Mouse (Mus musculus) brain, embryonic 14.5 days (tissue): Measurements from ENCODE around the gene Grin2d. TPM values are rescaled to one million over a fixed set of nuclear protein-coding genes. Genes with fewer than 3 reads are reported as not detected.
A peak's percentile ranks its signal among the peaks of the same experiment; 100 is the strongest.

ENCODE experiments used
- DNase-seq: peaks from one replicate; pipeline ENCODE4 v3.0.0-alpha.2; 2011; ENCODE audit warnings: low read depth
- CTCF ChIP-seq: fragments of 200-500 bp; IDR thresholded peaks from 2 replicates; pipeline ENCODE4 v1.5.1; 2012; ENCODE audit warnings: inconsistent platforms, mild to moderate bottlenecking, moderate library complexity, borderline replicate concordance; ENCODE audit not compliant: insufficient read depth, insufficient read length; ENCODE audit errors: extremely low read depth
- POLR2A ChIP-seq: fragments of 200-500 bp; IDR thresholded peaks from 2 replicates; pipeline ENCODE4 v1.6.1; 2012; ENCODE audit warnings: mild to moderate bottlenecking, inconsistent platforms, borderline replicate concordance; ENCODE audit not compliant: poor library complexity, insufficient read depth, insufficient read length, severe bottlenecking; ENCODE audit errors: extremely low read depth
- polyA plus RNA-seq: library from polyadenylated mRNA; depleted of rRNA; stranded (reverse); fragments of >200 nt; gene quantifications from 2 replicates; pipeline ENCODE4 v1.2.3, GENCODE M21; 2012

The Grin2d gene
- polyA plus RNA-seq, 1 experiment = 31.1 TPM

DNA sequence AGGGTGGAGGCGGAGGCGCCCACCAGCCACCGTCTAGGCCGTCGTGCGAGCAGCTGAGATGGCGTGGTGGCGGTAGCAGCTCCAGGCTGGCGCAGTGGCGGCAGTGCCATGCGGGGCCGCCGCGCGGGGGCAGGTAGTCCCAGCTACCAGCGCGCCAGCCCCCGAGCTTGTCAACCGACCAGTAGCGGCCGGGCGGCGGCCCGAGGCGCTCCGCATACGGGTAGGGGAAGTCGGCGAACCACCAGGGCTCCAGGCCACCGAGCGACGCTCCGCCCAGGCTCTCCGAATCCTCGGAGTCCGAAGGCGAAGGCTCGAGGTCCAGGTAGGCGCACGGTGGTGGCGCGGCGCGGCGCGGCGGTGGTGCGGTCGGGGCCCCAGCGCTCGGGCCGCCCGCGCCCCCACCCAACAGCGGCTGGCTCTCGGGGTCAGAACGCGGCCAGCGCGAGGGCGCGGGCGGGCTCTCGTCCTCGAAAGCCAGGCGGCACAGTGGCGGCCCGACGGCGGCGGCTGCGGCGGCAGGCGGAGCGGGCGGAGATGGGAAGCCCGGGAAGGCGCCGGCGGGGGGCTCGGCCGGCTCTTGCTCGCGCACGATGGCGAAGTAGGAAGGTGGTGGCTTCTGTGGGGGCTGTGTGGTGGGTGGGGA lies 44.9 kb downstream of the Grin2d start:
- peak; percentile 11 for DNase-seq
- TF ChIP-seq POLR2A (no peak), CTCF (no peak)

- no peak for DNase-seq
- no peak for TF ChIP-seq CTCF
- TF ChIP-seq POLR2A = no peak
Observed at GRCm38 (mm10) chr7:45832428-45832827, 45.8 kb downstream of the Grin2d start.

GRCm38 (mm10) chr7:45831128-45831525 lies 47.1 kb downstream of the Grin2d start:
- DNase-seq = no peak

GRCm38 (mm10) chr7:45830427-45831127 lies 47.6 kb downstream of the Grin2d start, which contains the start of gene Grwd1:
Gene Grwd1 (minus strand): TSS chr7:45830944.
- peak; percentile 98 for DNase-seq
- TF ChIP-seq POLR2A (peak; percentile 12; the same call in 1 of the 2 replicates), CTCF (no peak)

More at GRCm38 (mm10) chr7:45831128-45831525, 47.1 kb downstream of the Grin2d start:
- no peak for TF ChIP-seq POLR2A
- TF ChIP-seq CTCF = no peak

DNA sequence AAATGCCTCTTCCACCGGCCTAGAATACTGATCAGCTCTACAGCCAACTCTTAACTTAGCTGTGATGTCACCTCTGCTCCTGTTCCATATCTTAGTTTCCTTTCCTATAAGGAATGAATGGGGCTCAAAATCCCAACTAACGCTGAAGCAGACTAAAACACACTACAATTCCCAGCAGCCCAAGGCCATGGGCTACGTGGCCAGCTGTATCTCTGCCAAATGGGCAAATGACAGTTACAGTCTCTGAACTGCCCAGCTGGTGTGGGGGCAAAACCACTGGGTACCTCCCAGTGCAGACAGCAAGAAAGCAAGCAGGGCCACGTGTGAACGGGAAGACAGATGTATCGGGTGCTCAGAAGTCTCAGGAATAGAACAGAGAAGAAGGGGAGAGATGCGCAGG lies 51.5 kb downstream of the Grin2d start:
- no peak for TF ChIP-seq CTCF
- no peak for TF ChIP-seq POLR2A
- no peak for DNase-seq

DNA sequence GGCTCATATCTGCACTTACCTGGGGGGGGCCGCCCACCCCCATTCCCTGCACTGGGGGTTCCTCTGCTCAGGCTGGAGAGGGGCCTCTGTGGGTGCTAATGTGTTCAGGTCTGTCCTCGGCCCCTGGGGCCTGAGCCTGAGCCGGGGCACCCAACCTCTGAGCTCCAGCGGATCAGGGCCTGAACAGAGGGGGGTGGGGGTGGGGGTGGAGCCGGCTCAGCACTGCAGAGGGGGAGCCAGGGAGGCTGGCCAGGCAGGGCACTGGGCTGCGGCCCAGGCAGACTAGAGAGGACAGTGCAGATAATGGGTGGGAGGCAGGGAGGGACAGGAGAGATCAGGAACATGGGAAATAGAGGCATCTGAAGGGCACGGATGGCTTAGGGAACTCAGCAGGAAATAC lies 53.6 kb downstream of the Grin2d start, which contains the start of gene Kcnj14:
Gene Kcnj14 (minus strand): TSS at position 185 of the 400 bp plus-strand sequence.
- no peak for TF ChIP-seq CTCF
- no peak for TF ChIP-seq POLR2A
- no peak for DNase-seq

- DNase-seq = no peak
- TF ChIP-seq POLR2A = no peak
- no peak for TF ChIP-seq CTCF
Observed at GRCm38 (mm10) chr7:45820913-45821312, 57.3 kb downstream of the Grin2d start.

GRCm38 (mm10) chr7:45819843-45820242 lies 58.3 kb downstream of the Grin2d start:
- TF ChIP-seq POLR2A (no peak), CTCF (no peak)
- DNase-seq = no peak

- DNase-seq = no peak
- TF ChIP-seq CTCF = no peak
- TF ChIP-seq POLR2A = no peak
Observed at GRCm38 (mm10) chr7:45815984-45816351, 62.2 kb downstream of the Grin2d start.

GRCm38 (mm10) chr7:45815323-45815983 lies 62.7 kb downstream of the Grin2d start:
- no peak for TF ChIP-seq CTCF
- TF ChIP-seq POLR2A = no peak
- DNase-seq = peak; percentile 70

GRCm38 (mm10) chr7:45814841-45815240 lies 63.3 kb downstream of the Grin2d start:
- no peak for DNase-seq
- TF ChIP-seq CTCF = no peak
- TF ChIP-seq POLR2A = no peak

- DNase-seq = peak; percentile 100
- TF ChIP-seq POLR2A (peak; percentile 92), CTCF (no peak)
Observed at GRCm38 (mm10) chr7:45813787-45814779, 64.1 kb downstream of the Grin2d start, which contains the start of gene Cyth2. Gene Cyth2 (minus strand): TSS chr7:45814581.
